Mouse (Mus musculus): Measurements from ENCODE around the gene Tmem185b. TPM values are rescaled to one million over a fixed set of nuclear protein-coding genes. Genes with fewer than 3 reads are reported as not detected.

Tmem185b gene
- polyA plus RNA-seq (2015; fragmentation: Nextera tagmentation; extraction: Ambion mirVana): 16.8 and 19.4 TPM in 2 replicates

GRCm38 (mm10) chr1:119525689-119526591 lies at the start of gene Tmem185b:
TSS of gene Tmem185b (plus strand) at chr1:119526160.
- H3K27ac ChIP-seq (ENCODE audit: low read length): peak within 1 kb of the TSS; percentile 72
- H3K9me3 ChIP-seq (ENCODE audit: control insufficient read depth, low read length): 0 out of 2 replicates have a peak, but pooled peaks cover 3% of the 10 kb centered on the region
- H3K9ac ChIP-seq (replicated peaks; ENCODE audit: low read depth, low read length): peak within 1 kb of the TSS; percentile 90
- 1% methylated on average over 80 of the region's 82 CpGs for WGBS
- H3K36me3 ChIP-seq (ENCODE audit: control insufficient read depth, insufficient read depth): peaks cover 15% of the 10 kb centered on the region
- H3K4me2 ChIP-seq (ENCODE audit: low read length): peak within 1 kb of the TSS; percentile 80
- peaks cover 17% of the 10 kb centered on the region for H3K4me1 ChIP-seq (replicated peaks; ENCODE audit: control insufficient read depth, insufficient read depth, low read length)
- H3K4me3 ChIP-seq (replicated peaks; ENCODE audit: low read length): peak within 1 kb of the TSS; percentile 89
- ATAC-seq: peak; percentile 97
- no peaks in the 10 kb centered on the region for H3K27me3 ChIP-seq (replicated peaks; ENCODE audit: control insufficient read depth, insufficient read depth, low read length)

DNA sequence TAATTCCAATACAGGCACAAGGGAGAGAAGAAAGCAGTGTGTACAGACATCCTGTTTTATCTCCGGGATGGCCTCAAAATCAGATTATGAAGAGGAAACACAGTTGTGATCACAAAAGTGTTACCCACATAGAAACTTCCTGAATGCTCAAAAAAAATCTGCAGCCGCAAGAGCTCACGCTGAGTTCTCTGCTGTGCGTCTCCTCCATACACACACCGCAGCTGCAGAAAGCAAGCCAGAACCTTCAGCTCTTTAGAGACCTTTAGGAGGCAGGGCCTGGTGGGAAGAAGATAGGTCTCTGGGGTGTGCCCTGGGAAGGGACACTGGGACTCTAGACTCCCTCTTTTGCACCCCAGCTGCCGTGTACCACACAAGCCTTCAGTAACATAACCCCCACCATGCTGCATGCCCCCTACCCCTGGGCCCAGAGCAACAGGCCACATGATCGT lies 49.0 kb upstream of the Tmem185b start:
- Histone ChIP-seq H3K4me3 (replicated peaks; ENCODE audit: low read length) (no peak overlapping the region), H3K36me3 (ENCODE audit: control insufficient read depth, insufficient read depth) (no peaks in the 10 kb centered on the region), H3K27me3 (replicated peaks; ENCODE audit: control insufficient read depth, insufficient read depth, low read length) (no peaks in the 10 kb centered on the region), H3K27ac (ENCODE audit: low read length) (no peak overlapping the region), H3K9me3 (ENCODE audit: control insufficient read depth, low read length) (no peaks in the 10 kb centered on the region), H3K4me1 (replicated peaks; ENCODE audit: control insufficient read depth, insufficient read depth, low read length) (peaks cover 4% of the 10 kb centered on the region), H3K4me2 (ENCODE audit: low read length) (no peak overlapping the region), H3K9ac (replicated peaks; ENCODE audit: low read depth, low read length) (no peak overlapping the region)
- 88% methylated on average over 7 of the region's 7 CpGs for WGBS
- no peak for ATAC-seq

DNA sequence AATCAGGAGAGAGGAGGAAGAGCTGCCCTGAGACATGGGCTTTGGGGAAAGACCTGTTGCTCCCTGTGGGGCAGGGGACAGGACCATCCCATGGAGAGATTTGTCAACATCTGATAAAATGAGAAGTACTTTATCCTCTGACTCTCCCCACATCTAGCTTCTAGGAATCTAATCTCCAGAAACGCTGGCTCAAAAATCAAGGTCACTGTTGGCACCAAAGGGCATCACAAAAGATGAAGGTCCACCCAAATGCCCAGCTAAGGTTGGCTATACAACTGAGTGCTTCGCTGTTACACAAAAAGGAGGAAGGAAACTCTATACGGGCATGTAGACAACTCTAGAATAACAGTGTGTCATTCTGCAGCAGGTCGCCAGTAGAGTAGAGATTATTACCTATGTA lies 46.3 kb upstream of the Tmem185b start:
- no peak for ATAC-seq
- no peaks in the 10 kb centered on the region for H3K27me3 ChIP-seq (replicated peaks; ENCODE audit: control insufficient read depth, insufficient read depth, low read length)
- H3K36me3 ChIP-seq (ENCODE audit: control insufficient read depth, insufficient read depth): no peaks in the 10 kb centered on the region

GRCm38 (mm10) chr1:119480678-119481077 lies 45.3 kb upstream of the Tmem185b start:
- Histone ChIP-seq H3K4me1 (replicated peaks; ENCODE audit: control insufficient read depth, insufficient read depth, low read length) (no peaks in the 10 kb centered on the region), H3K36me3 (ENCODE audit: control insufficient read depth, insufficient read depth) (no peaks in the 10 kb centered on the region), H3K27me3 (replicated peaks; ENCODE audit: control insufficient read depth, insufficient read depth, low read length) (no peaks in the 10 kb centered on the region), H3K27ac (ENCODE audit: low read length) (no peak overlapping the region), H3K4me3 (replicated peaks; ENCODE audit: low read length) (no peak overlapping the region), H3K9me3 (ENCODE audit: control insufficient read depth, low read length) (no peaks in the 10 kb centered on the region), H3K4me2 (ENCODE audit: low read length) (no peak overlapping the region), H3K9ac (replicated peaks; ENCODE audit: low read depth, low read length) (no peak overlapping the region)
- whole genome bisulfite sequencing: 94% methylated on average over 8 of the region's 8 CpGs
- ATAC-seq: no peak

More for the DNA sequence above, 46.3 kb upstream of the Tmem185b start:
- Histone ChIP-seq H3K9ac (replicated peaks; ENCODE audit: low read depth, low read length) (no peak overlapping the region), H3K4me1 (replicated peaks; ENCODE audit: control insufficient read depth, insufficient read depth, low read length) (no peaks in the 10 kb centered on the region), H3K9me3 (ENCODE audit: control insufficient read depth, low read length) (no peaks in the 10 kb centered on the region), H3K4me2 (ENCODE audit: low read length) (no peak overlapping the region), H3K4me3 (replicated peaks; ENCODE audit: low read length) (no peak overlapping the region), H3K27ac (ENCODE audit: low read length) (no peak overlapping the region)
- WGBS: 87% methylated on average over 4 of the region's 4 CpGs

GRCm38 (mm10) chr1:119481205-119481932 lies 44.6 kb upstream of the Tmem185b start:
- no peak for ATAC-seq
- no peak overlapping the region for H3K4me3 ChIP-seq (replicated peaks; ENCODE audit: low read length)
- no peaks in the 10 kb centered on the region for H3K9me3 ChIP-seq (ENCODE audit: control insufficient read depth, low read length)
- H3K36me3 ChIP-seq (ENCODE audit: control insufficient read depth, insufficient read depth): no peaks in the 10 kb centered on the region
- WGBS: 93% methylated on average over 7 of the region's 7 CpGs
- no peak overlapping the region for H3K9ac ChIP-seq (replicated peaks; ENCODE audit: low read depth, low read length)
- H3K27ac ChIP-seq (ENCODE audit: low read length): no peak overlapping the region
- no peak overlapping the region for H3K4me2 ChIP-seq (ENCODE audit: low read length)
- H3K27me3 ChIP-seq (replicated peaks; ENCODE audit: control insufficient read depth, insufficient read depth, low read length): no peaks in the 10 kb centered on the region
- H3K4me1 ChIP-seq (replicated peaks; ENCODE audit: control insufficient read depth, insufficient read depth, low read length): no peaks in the 10 kb centered on the region

GRCm38 (mm10) chr1:119482891-119483290 lies 43.1 kb upstream of the Tmem185b start:
- Histone ChIP-seq H3K4me3 (replicated peaks; ENCODE audit: low read length) (no peak overlapping the region), H3K27me3 (replicated peaks; ENCODE audit: control insufficient read depth, insufficient read depth, low read length) (no peaks in the 10 kb centered on the region), H3K9me3 (ENCODE audit: control insufficient read depth, low read length) (no peaks in the 10 kb centered on the region), H3K4me1 (replicated peaks; ENCODE audit: control insufficient read depth, insufficient read depth, low read length) (peaks cover 10% of the 10 kb centered on the region), H3K36me3 (ENCODE audit: control insufficient read depth, insufficient read depth) (no peaks in the 10 kb centered on the region), H3K9ac (replicated peaks; ENCODE audit: low read depth, low read length) (no peak overlapping the region), H3K4me2 (ENCODE audit: low read length) (no peak overlapping the region), H3K27ac (ENCODE audit: low read length) (no peak overlapping the region)
- no peak for ATAC-seq
- WGBS: 67% methylated on average over 3 of the region's 3 CpGs

GRCm38 (mm10) chr1:119484457-119484856 lies 41.5 kb upstream of the Tmem185b start:
- Histone ChIP-seq H3K27me3 (replicated peaks; ENCODE audit: control insufficient read depth, insufficient read depth, low read length) (no peaks in the 10 kb centered on the region), H3K4me1 (replicated peaks; ENCODE audit: control insufficient read depth, insufficient read depth, low read length) (peaks cover 10% of the 10 kb centered on the region), H3K9ac (replicated peaks; ENCODE audit: low read depth, low read length) (no peak overlapping the region), H3K4me3 (replicated peaks; ENCODE audit: low read length) (no peak overlapping the region), H3K9me3 (ENCODE audit: control insufficient read depth, low read length) (no peaks in the 10 kb centered on the region), H3K4me2 (ENCODE audit: low read length) (no peak overlapping the region), H3K27ac (ENCODE audit: low read length) (no peak overlapping the region), H3K36me3 (ENCODE audit: control insufficient read depth, insufficient read depth) (no peaks in the 10 kb centered on the region)
- WGBS: 65% methylated on average over 3 of the region's 3 CpGs
- peak; percentile 59; the same call in 1 of the 2 replicates for ATAC-seq

DNA sequence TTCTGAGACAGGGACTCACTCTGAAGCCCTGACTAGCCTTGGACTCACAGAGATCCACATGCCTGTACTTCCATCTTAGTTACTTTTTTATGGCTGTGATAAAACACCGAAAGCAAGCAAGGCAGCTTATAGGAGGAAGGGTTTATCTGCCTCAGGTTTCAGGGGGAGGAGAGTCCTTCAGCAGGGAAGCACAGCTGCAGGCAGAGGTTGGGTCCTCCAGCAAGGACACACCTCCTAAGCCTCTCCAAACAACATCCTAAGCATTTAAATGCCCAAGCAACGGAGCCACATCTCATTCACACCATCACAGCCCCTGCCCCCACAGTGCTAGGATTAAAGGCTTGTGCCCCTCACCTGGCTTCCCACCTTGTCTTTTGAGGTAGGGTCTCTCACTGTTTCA lies 40.1 kb upstream of the Tmem185b start:
- no peaks in the 10 kb centered on the region for H3K27me3 ChIP-seq (replicated peaks; ENCODE audit: control insufficient read depth, insufficient read depth, low read length)
- H3K9me3 ChIP-seq (ENCODE audit: control insufficient read depth, low read length): no peaks in the 10 kb centered on the region
- peaks cover 10% of the 10 kb centered on the region for H3K4me1 ChIP-seq (replicated peaks; ENCODE audit: control insufficient read depth, insufficient read depth, low read length)
- no peak overlapping the region for H3K27ac ChIP-seq (ENCODE audit: low read length)
- H3K4me2 ChIP-seq (ENCODE audit: low read length): no peak overlapping the region
- WGBS: 24% methylated on average over 2 of the region's 2 CpGs
- ATAC-seq: no peak
- no peak overlapping the region for H3K9ac ChIP-seq (replicated peaks; ENCODE audit: low read depth, low read length)
- H3K36me3 ChIP-seq (ENCODE audit: control insufficient read depth, insufficient read depth): no peaks in the 10 kb centered on the region
- no peak overlapping the region for H3K4me3 ChIP-seq (replicated peaks; ENCODE audit: low read length)

DNA sequence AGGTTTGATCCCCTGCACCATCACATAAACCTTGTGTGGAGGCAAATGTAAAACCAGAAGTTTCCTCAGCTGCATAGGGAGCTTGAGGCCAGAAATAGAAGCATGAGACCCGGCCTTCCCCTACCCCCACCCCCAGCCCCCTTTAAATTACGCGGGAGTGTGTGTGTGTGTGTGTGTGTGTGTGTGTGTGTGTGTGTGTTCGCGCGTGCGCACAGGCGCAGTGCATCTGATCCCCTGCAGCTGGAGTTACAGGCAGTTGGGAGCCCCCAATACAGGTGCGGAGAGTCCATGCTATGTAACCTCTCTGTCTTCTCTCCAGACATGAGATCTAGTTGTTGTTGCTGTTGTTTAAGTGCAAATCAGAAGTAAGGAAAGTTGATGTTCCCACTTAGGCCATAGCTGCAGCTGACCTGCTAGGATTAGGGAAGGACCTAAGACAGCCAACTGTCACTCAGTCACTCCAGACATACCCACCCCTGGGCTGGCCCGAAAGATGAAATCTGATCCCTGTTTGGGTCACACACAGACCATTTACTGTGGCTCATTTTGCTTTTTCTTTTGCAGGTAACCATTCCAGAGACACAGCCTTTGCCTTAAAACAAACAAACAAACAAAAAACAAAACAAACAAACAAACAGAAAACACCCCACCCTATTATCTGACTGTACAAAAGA lies 37.9 kb upstream of the Tmem185b start:
- H3K27me3 ChIP-seq (replicated peaks; ENCODE audit: control insufficient read depth, insufficient read depth, low read length): no peaks in the 10 kb centered on the region
- WGBS: 50% methylated on average over 10 of the region's 10 CpGs
- 0 out of 2 replicates have a peak, but pooled peaks have one; percentile 32 for ATAC-seq
- H3K27ac ChIP-seq (ENCODE audit: low read length): no peak overlapping the region
- H3K4me1 ChIP-seq (replicated peaks; ENCODE audit: control insufficient read depth, insufficient read depth, low read length): peaks cover 10% of the 10 kb centered on the region
- no peaks in the 10 kb centered on the region for H3K9me3 ChIP-seq (ENCODE audit: control insufficient read depth, low read length)
- H3K36me3 ChIP-seq (ENCODE audit: control insufficient read depth, insufficient read depth): no peaks in the 10 kb centered on the region
- H3K9ac ChIP-seq (replicated peaks; ENCODE audit: low read depth, low read length): no peak overlapping the region
- no peak overlapping the region for H3K4me3 ChIP-seq (replicated peaks; ENCODE audit: low read length)
- no peak overlapping the region for H3K4me2 ChIP-seq (ENCODE audit: low read length)

Measured in forebrain, embryonic 16.5 days (tissue).